Mouse (Mus musculus) megakaryocyte, embryonic 14.5 days (primary cell): ENCODE measurements around the gene Rin1.

Experiments
- FLI1 ChIP-seq: IDR thresholded peaks from 2 replicates; pipeline ENCODE4 v1.6.1; 2012; ENCODE audit warnings: low read length, inconsistent platforms, mixed read lengths
- GATA1 ChIP-seq: IDR thresholded peaks from 3 replicates; pipeline ENCODE4 v1.6.1; 2012; ENCODE audit warnings: mixed read lengths, low read length, inconsistent platforms, borderline replicate concordance

GRCm38 (mm10) chr19:5092083-5092482 lies 41.8 kb downstream of the Rin1 start:
- no peak for TF ChIP-seq GATA1
- no peak for TF ChIP-seq FLI1
